Mouse (Mus musculus) skeletal muscle tissue, adult 2 months (tissue): ENCODE data around the gene Cyp8b1.

Experiments
- DNase-seq: peaks from one replicate; pipeline ENCODE4 v3.0.0-alpha.2; 2012; ENCODE audit warnings: low read depth, low spot score

The Cyp8b1 gene

DNA sequence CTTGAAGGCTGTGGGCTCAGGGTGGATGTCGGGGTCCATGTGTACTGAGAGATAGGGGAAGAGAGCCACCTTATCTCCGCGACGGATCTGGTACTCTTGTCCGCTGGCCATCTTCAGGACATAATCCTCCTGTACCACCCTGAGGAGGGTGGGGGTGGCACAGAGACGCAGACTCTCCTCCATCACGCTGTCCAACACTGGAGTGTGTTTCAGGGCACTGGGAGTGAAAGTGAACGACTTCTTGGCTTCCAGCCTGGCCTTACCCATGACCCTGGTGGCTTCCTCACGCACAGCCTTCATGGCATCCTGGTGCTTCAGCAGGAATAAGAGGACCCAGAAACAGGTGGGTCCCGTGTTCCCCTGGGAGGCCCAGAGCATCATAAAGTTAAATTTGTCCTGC lies 1.0 kb downstream of the Cyp8b1 start:
- DNase-seq, result no peak

- no peak for DNase-seq
Measured at GRCm38 (mm10) chr9:121914226-121914757, 1.8 kb downstream of the Cyp8b1 start.

DNA sequence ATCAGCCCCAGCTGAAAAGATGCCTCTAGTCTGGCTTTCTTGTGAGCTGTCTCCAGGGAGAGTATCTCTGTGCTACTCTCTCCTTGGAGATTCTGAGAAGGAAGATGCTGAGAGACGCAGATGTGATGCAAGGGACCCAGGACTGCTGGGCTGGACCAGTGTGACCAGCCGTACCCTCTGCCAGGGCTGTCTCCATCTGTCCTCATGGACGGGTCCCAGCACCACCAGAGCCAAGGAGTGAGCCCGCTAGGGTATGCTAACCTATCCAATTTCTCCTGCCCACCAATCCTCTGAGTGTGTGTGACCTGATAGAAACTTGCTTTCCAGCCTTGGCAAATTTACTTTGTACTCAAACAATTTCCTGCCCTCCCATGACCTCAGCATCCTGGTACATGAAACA lies 3.3 kb downstream of the Cyp8b1 start:
- DNase-seq, result no peak

GRCm38 (mm10) chr9:121911196-121911595 lies 4.9 kb downstream of the Cyp8b1 start:
- DNase-seq, result no peak

GRCm38 (mm10) chr9:121909635-121910034 lies 6.5 kb downstream of the Cyp8b1 start:
- DNase-seq, result no peak

GRCm38 (mm10) chr9:121908321-121908720 lies 7.8 kb downstream of the Cyp8b1 start:
- DNase-seq, result no peak

- DNase-seq, result no peak
Measured at GRCm38 (mm10) chr9:121907356-121908070, 8.6 kb downstream of the Cyp8b1 start.

GRCm38 (mm10) chr9:121906456-121906855 lies 9.6 kb downstream of the Cyp8b1 start:
- no peak for DNase-seq

GRCm38 (mm10) chr9:121905556-121906185 lies 10.4 kb downstream of the Cyp8b1 start:
- no peak for DNase-seq

- no peak for DNase-seq
Measured at GRCm38 (mm10) chr9:121904946-121905345, 11.2 kb downstream of the Cyp8b1 start.

- DNase-seq, result no peak
Measured at GRCm38 (mm10) chr9:121904319-121904718, 11.8 kb downstream of the Cyp8b1 start.

DNA sequence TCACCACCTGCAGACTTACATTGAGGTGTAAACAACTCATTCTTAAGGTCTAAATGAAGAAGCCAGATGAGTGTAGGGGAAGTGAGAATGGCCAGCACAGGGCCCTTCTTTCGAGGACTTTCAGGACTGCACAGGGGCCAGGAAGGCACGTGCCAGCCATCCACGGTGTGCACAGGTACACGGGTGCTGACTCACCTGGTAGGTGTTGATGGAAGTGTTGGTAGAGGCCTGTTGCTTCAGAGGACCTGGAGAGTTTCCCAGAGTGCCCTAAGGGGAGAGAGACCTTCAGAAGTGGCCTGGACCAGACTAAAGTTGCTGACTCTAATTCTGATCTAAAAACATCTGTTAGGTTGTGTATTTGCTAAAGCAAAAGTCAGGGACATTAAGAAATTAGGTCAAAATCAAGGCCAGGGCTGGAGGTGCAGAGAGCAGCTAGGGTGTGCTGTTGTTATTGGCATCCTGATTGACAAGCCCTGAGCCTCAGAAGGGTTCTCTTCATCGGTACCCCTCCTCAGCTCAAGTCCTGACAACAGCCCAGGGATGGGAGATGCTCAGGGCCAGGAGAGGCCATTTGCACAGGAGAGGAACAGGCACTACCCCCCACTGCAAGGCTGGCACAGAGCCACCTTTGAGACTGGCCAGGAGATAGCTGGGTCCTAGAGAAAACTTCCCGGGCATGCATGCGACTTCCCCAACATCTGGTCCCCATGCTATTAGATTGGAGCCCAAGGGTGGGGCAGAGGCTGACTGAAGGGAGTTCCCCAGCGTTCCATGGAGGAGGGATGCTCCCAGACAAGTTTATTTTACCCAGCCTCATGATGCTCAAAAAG lies 12.4 kb downstream of the Cyp8b1 start:
- DNase-seq, result peak; percentile 76

GRCm38 (mm10) chr9:121901710-121902700 lies 14.1 kb downstream of the Cyp8b1 start:
- no peak for DNase-seq

DNA sequence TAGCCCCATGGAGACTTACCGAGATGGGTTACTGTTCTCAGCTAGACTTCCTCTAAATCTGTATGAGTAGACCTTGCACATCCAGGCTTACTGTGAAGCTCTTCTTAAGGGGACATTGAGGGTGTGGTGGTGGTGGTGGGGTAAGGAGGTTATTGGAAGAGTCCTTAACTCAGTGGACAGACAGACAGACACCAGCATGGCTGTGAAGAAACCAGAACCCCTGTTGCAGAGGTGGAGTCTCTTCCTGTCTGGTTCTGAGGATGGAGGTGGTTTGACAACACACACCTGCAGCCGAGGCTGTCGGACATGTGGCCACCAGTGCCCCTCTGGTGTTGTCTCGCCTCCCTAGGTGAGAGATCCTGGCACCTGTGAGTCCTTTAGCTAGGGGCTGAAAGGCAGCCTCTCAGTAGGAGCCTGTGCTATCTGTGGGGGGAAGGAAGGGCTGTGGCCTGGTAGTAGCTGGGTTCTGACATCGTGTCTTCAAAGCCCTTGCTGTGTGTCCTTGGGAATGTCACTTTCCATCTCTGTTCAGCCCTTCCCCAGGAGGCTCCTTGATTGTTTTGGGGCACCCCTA lies 15.7 kb downstream of the Cyp8b1 start:
- no peak for DNase-seq

- DNase-seq, result no peak
Measured at GRCm38 (mm10) chr9:121899306-121899705, 16.8 kb downstream of the Cyp8b1 start.

DNA sequence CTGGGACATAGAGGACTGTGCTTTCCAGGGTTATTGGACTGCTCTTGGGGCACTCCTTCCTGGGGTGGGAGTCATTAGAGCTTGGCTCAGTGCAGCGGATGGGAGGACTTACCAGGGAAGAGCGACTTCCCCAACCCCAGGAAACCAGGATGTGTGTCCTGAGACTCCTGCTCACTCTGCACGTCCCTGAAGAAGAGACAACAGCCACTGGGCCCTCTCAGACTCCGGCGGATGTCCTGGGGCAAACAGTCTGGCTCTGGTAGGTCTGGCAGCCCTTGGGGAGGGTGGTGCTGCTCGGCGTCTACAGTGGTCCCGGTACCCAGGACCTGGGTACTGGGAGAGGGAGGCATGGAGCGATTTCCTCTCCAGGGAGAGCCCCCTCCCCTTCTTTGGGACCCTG lies 17.9 kb downstream of the Cyp8b1 start, which contains the start of gene Ackr2:
Gene Ackr2, plus strand, starts transcription at position 111 of the 400 bp plus-strand sequence.
- no peak for DNase-seq

DNA sequence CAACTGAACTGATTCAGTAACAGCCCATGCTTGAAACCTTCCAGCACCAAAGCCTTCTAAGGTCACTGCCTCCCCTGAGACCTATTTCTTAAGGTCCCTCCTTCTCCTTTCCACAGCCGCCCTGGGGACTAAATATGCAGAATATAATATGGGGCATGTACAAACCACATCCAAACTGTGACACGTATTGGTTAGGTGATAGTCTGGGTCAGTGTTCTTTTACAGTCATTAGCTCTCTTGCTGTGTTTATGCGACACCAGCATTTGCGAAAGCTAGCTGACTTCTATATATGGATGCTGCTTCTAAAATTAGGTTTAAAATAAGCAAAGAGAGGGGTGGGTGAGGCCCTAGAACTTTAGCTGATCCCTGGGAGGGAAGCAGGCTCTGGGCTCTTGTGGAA lies 19.3 kb downstream of the Cyp8b1 start:
- DNase-seq, result peak; percentile 55

GRCm38 (mm10) chr9:121895392-121895993 lies 20.6 kb downstream of the Cyp8b1 start:
- no peak for DNase-seq

GRCm38 (mm10) chr9:121894447-121894846 lies 21.7 kb downstream of the Cyp8b1 start:
- no peak for DNase-seq

DNA sequence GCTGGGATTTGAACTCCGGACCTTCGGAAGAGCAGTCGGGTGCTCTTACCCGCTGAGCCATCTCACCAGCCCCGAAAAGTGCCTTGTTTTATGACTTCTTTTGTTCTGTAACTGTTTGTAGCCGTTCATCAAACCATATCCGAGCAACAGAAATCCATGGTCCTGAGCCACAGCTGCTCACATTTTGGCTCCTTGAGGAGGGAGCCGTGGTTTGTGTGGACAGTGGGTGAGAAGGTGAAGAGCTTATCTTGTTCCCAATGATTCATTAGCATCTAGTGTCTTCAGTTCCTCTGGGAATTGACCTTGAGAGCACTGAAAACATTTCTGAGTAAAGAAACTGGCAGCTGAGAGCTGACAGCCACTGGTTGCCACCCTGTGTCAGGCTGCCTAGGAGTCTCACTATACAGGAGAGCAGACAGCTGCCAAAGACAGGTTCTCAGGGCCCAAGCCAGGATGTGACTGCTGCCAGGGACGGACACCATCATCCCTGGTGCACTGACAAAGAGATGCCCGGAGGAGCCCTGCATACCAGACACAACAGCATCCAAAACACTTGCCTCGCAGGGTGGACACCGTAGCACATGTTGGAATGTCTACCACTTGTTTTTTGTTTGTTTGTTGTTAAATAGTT lies 23.9 kb downstream of the Cyp8b1 start:
- no peak for DNase-seq
